Mouse (Mus musculus) urinary bladder, adult 18-20 months (tissue): ENCODE measurements at regions not wholly inside any gene's neighbourhood (a gene's known extent, or its start where the extent isn't known, plus 50 kb on each side); places are given as distances from the start of the nearest gene placed in this dataset.

Source experiments
- DNase-seq, 2 experiments: peaks; one replicate each; pipeline ENCODE4 v3.0.0; 2022; ENCODE audit warnings: low spot score in 2 of 2, mixed read lengths in 2 of 2

GRCm38 (mm10) chr13:91274131-91274530, 50.4 kb upstream of the Atg10 start:
- DNase-seq = no peak

- no peak for DNase-seq
Measured at GRCm38 (mm10) chr13:91274615-91275014, 50.8 kb upstream of the Atg10 start.

- no peak for DNase-seq
Measured at GRCm38 (mm10) chr13:91279487-91279886, 55.7 kb upstream of the Atg10 start.

- no peak for DNase-seq
Measured at GRCm38 (mm10) chr13:91295552-91296170, 71.9 kb upstream of the Atg10 start.

- no peak for DNase-seq
Measured at GRCm38 (mm10) chr13:91296521-91297160, 72.9 kb upstream of the Atg10 start.

GRCm38 (mm10) chr13:91301849-91302248, 78.1 kb upstream of the Atg10 start:
- DNase-seq = no peak

- DNase-seq = no peak
Measured at GRCm38 (mm10) chr13:91305697-91306405, 82.1 kb upstream of the Atg10 start.

GRCm38 (mm10) chr13:91306545-91306944, 82.8 kb upstream of the Atg10 start:
- DNase-seq = no peak

- DNase-seq = no peak
Measured at GRCm38 (mm10) chr13:91312905-91313571, 89.3 kb upstream of the Atg10 start.

- DNase-seq = no peak
Measured at GRCm38 (mm10) chr13:91322331-91322730, 98.6 kb upstream of the Atg10 start.

GRCm38 (mm10) chr13:91326834-91327233, 103.1 kb upstream of the Atg10 start:
- no peak for DNase-seq

- DNase-seq = no peak
Measured at GRCm38 (mm10) chr13:91334283-91334682, 110.5 kb upstream of the Atg10 start.

GRCm38 (mm10) chr13:91344139-91344538, 115.9 kb upstream of the Ssbp2 start:
- no peak for DNase-seq

GRCm38 (mm10) chr13:91348489-91349083, 111.5 kb upstream of the Ssbp2 start:
- DNase-seq = no peak

- DNase-seq = peak in 1 of 2 experiments; percentile 48
Measured at GRCm38 (mm10) chr13:91352311-91352710, 107.8 kb upstream of the Ssbp2 start.

GRCm38 (mm10) chr13:91356516-91356915, 103.6 kb upstream of the Ssbp2 start:
- DNase-seq = no peak

- DNase-seq = no peak
Measured at GRCm38 (mm10) chr13:91360121-91360520, 100.0 kb upstream of the Ssbp2 start.

GRCm38 (mm10) chr13:91365270-91365952, 94.7 kb upstream of the Ssbp2 start:
- peak in 1 of 2 experiments; percentile 52 for DNase-seq

- no peak for DNase-seq
Measured at GRCm38 (mm10) chr13:91366540-91366939, 93.5 kb upstream of the Ssbp2 start.

GRCm38 (mm10) chr13:91367896-91368556, 92.1 kb upstream of the Ssbp2 start:
- no peak for DNase-seq

GRCm38 (mm10) chr13:91368664-91369063, 91.4 kb upstream of the Ssbp2 start:
- no peak for DNase-seq
